Mouse (Mus musculus) cerebellum, adult 9-10 months (tissue): ENCODE data around the gene Rnh1.

Source experiments
- DNase-seq: peaks from one replicate; pipeline ENCODE4 v3.0.0; 2022

Gene Rnh1

DNA sequence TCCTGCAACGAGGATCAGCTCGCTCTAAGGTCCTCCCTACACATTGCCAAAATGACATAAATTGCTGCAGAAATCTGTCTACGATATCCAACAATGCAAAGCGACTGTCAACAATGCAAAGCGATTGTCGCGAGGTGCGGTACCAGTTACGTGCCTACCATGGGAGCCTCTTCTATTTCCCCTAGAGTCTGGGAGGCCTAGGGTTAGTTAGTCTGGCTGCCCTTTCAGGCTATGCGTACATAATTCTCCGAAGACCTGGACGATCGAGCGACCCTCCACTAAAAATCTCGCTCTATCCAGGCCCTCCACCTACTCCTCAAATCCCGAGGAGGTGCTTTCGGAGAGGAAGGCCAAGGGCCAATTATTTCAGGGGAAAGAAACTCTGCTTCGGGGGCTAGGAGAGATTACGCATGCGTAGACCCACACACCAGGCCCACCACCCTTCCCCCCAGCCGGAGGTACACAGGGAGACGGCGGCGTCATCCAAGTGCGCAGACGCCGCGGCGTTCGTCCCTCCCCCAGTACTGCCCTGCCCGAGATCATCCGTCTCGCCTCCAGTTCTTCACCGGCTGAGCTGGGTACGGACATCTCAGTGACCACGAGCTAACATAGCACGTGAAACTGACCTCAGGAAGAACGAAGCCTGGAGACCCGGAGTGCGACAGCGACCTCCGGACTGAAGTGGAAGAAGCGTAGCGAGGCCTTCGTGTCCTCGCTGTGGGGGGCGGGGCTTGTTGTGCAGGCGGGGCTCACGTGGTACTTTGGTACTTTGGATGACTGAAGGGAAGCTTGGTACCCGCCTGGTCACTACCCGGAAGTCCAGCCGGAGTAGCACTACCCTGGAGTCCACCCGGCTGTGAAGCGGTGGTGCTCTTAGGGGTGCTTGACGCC lies at the start of gene Rnh1:
TSS of gene Rnh1 (minus strand) at position 742 of the 891 bp plus-strand sequence.
- DNase-seq: peak; percentile 92

DNA sequence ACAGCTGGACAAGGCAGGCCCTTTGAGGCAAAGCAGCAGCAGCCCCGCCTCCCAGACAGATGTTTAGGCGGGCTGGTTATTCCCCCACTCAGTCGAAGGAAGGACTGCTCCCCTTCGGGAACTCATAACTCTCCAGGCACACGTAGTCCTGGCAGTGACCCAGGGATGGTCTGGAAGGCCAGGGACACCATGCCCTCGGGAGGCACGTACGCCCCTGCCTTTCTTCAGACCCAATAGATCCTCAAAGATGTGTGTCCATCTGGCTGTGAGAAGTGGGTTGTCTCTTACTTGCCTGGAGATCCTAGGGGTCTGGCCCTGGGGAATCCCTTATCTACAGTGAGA lies 49.4 kb upstream of the Rnh1 start:
- DNase-seq: no peak

DNA sequence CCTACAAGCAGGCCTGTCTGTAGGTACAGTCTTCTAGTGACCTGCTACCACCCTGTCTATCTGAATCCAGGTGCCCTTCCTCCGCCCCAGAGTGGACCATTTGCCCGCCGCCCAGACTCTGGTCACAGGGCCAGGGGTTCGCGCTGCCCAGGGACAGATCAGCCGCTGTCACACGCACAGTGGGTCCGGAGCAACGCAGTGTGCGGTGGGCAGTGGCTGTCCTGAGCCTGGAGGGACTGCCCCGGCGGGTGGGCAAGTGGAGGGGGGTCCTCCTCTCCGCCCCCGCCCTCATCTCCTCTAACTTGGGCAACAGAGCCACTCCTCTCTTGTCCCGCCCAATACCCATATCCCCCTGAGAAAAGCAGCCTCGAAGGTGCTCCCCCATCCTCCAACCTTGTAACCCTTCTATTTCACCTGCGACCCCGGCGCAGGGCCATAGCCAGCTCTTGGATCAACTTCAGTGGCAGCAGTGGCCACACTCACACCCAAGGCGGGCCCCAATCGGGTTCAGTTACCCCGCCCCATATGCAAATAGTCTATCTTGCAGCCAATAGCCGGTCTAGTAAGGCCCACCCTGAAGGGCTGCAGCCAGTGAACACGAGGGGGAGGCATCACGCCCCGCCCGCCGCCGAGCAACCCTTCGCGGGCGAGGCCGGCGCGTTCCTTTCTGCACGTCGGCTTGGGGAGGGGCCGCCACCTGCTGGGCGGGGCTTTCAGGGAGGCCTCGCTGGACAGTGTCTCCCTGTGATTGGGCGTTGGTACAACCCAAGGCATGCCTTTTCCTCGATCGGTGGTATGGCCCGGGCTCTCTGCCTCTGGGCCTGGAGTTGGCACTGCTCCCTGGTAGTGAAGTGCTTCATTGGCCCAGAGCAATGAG lies 48.8 kb upstream of the Rnh1 start:
- DNase-seq: peak; percentile 91

DNA sequence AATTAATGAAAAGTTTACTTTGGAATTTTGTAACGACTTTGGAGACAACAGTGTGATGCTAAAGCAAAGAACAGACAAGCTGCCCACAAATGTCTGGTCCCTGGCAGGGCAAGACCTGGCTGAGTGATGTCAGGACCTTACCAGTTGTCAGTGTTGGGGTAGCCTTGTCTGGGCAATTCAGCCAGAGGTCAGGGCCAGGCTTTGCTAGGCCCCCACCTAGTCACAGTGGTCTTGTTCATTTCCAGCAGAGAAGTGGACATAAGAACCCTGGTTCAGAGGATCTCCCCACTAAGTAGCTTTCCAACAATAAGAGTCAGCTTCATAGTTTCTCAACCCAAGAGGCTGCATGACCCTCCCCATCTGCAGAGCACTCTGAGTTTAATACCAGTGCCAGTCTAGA lies 47.7 kb upstream of the Rnh1 start:
- no peak for DNase-seq

DNA sequence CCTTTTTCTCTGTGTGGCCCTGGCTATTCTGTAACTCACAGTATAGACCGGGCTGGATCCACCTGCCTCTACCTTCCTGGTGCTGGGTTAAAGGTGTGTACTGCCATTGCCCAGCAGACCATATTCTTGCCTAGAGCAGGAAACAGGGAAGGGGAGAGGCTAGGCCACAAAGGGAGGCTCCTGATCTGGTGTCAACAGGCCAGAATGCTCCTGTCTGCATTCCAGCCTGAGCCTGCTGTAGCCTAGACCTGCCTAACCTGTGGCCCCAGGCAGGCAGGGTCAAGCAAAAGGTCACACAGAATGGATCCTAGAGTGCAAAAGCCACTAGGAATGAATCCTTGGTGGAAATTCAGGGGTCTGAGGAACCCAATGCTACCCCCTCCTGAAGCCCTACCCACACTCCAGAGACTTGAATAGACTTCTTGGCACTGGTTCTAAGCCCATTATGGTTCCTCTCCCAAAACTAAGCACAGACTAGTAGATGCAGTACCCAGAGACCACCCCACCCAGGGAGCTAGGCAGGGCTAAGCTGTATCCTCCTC lies 47.0 kb upstream of the Rnh1 start:
- peak; percentile 32 for DNase-seq

DNA sequence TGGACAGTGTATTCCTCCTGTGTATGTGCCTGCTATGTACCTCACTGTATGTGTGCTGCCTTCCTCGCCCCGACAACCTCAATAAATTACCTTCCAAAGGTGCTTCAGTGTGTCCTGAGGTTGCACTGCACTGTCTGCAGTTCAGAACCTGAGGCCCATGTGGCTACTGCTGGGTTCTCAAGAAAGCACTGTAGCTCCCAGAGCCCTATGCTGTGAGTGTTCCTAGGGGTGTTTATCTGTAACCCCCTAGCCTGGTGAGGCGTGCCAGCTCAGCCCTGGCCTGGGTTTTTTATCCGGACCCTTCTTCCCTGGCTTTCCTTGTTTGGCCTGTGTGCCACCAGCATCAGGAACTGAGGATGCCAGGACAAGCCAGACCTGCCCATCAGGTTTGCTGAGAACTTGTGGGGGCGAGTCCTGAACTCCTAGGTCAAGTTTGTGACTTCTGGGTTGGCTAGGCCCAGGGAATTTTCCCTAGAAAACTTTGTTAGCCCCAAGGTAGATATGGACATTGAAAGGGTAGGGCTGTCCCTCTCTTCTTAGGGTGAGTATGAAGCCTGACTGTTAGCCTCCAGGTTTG lies 46.0 kb upstream of the Rnh1 start:
- DNase-seq: no peak

DNA sequence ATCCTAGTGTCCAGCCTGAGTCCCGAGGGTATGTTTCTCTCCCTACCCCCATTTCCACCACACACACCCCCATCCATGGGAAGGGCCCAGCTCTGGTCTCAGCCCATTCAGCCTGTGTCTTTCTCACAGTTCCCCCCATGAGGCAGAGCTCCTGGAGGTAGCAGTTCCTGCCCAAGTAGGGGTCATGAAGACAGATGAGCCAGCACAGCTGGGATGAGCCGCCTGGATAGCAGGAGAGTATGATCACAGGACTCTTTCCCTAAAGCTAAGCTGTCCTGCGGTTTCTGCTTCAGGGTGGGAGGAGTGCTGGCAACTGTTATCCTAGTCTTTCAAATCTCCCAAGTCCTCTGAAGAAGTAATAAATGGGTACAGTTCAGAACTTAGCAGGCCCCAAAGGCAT lies 45.5 kb upstream of the Rnh1 start:
- no peak for DNase-seq

DNA sequence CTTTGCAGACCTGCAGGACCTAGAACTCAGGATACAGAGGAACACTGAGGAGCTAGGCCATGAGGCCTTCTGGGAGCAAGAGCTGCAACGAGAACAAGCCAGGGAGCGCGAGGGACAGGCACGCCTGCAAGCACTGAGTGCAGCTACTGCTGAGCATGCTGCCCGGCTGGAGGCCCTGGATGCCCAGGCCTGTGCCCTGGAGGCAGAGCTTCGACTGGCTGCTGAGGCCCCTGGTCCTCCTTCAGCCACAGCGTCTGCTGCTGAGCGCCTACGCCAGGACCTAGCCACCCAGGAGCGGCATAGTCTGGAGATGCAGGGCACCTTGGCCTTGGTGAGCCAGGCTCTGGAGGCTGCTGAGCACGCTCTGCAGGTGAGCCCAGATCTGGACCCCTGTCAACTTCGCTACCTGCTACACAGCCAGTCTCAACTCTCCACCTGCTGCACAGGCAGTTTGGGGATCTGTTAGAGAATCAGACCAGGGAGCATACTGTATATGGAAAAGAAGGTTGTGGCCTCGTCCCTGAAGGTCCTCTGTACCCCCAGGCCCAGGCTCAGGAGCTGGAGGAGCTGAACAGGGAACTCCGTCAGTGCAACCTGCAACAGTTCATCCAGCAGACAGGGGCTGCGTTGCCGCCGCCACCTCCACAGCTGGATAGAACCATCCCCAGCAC lies 44.8 kb upstream of the Rnh1 start:
- DNase-seq: no peak

DNA sequence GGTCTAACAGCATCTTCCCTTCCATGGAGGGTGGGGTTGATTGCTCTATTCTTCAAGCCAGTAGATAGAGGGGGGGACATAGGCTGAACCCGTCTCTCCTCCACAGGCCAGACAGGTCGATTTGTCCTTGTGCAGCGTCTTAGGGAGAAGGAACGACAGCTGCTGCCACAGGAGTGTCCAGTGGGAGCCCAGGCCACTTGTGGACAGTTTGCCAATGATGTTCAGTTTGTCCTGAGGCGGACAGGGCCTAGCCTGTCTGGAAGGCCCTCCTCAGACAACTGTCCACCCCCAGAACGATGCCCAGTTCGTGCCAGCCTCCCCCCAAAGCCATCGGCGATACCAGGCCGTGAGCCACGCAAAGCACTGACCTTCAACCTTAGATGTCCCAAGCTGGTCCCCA lies 44.2 kb upstream of the Rnh1 start:
- no peak for DNase-seq

DNA sequence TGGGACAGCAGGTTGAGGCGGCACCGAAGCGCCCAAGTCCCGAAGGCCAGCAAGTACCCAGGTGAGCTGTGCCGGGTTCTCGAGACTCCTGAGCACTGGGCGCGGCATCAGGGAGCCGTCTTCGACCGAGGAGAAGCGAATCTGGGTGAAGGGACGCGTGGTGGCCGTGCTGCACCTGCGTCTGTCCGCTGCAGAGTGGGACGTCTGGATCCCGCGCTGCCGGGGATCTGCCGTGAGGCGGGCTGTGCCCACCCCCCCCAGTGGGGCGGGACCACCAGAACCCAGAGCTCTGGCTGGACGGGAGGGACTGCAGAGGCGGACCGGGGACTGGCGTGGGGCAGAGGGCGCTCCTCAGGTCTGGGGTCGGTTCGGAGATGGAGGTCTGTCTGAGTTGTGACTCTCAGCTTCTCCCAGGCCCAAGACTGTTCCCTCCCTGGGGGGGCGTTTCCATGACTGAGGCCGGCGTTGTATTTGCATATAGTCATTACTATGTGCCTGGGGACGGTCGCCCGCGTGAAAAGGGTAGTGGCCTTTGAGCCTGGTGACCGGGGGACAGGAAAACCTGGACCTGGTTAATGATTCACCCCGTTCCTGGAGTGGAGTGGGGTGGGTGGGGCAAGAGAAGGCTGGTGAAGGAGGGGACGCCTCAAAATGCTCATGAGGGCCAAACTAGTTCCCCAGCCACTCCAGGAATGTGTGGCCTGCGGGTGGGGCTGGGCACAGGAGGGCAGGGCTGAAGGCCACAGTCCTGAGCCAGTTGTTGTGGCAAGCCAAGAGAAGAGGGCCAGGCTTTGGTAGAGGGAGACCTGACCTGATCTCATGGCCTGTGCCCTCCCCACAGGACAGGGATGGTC lies 43.5 kb upstream of the Rnh1 start:
- peak; percentile 40 for DNase-seq

DNA sequence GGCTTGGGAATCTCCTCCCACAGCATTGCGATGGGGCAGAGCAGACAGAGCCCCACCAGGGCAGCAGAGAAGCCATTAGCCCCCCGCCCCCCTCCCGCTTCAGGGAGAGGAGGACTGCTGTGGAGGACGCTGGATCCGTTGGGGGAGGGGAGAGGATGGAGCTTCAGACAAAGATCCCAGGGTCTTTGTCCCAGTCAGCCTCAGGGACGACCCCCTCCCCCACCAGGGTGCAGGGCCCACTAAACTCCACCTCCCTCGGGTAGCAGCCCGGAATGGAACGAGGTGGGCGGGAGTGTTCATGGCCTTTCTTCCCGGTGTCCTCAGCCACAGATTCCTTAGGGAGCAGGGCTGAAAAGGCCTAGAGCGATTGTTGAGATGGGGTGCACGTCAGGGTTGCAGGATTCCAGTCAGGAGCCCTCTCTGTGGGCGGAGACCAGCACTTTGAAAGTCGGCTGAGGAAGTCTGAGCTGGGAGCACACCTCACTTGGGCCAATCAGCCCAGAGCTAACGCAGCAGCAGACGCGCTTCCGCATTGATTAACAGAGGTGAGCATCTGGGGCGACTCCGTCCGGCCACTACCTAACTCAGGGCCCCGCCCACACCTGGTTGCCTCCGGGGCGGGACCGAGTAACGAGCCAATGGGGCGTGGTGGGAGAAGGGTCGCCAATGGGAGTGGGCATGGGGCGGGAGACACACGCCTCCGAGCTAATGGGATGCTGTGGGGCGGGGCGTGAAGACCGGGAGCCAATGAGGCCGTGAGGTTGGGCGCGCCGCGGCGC lies 42.6 kb upstream of the Rnh1 start, which contains the start of gene Rassf7:
TSS of gene Rassf7 (plus strand) at position 760 of the 779 bp plus-strand sequence.
- peak; percentile 91 for DNase-seq

DNA sequence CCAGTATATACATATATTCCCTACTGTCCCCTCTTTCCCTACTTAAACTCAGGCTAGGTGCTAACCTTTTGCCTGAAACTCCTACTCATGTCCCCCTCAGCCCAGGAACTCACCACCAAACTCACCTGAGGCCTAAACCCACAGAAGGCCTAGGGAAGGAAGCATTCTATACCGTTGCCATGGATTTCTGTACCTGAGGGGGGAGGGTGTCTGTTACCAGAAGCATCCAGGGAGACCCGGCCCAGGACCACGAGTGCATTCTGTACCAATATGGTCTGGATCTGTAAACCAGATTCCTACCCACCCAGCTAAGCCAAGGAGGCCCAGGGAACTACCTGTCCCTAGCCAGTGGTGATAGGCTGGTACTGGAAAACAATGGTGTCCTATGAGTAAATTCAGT lies 41.7 kb upstream of the Rnh1 start:
- DNase-seq: peak; percentile 11

DNA sequence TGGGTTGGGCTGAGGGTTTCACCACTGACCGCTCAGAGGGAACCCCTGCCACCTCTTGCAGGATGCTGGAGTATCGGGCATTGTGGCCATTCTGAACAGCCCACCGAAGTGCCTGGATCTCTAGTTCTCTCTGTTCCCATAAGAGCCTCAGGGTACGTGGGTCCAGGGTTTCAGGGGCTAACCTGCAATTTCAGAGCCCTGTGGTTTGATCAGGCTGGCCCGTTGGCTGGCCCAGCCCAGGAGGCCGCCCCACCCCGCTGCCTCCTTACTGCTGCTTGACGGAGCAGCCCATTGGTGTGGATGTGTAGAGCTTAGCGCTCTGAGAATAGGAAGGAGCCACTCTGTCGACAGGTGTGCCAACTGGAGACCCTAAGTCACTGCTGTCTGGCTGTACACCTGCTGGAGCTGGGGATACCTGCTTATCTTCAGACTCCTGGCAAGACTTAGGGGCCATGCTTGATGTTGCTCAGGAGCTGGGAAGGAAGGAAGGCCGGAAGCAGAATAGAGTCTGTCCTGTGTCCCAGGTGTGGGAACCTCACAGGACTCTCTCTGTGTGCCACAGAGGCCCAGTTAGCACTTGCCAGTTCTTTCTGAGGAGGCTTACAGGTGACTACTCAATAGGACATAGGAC lies 41.1 kb upstream of the Rnh1 start, which contains the start of gene Lmntd2:
TSS of gene Lmntd2 (minus strand) at position 476 of the 631 bp plus-strand sequence.
- DNase-seq: peak; percentile 15

DNA sequence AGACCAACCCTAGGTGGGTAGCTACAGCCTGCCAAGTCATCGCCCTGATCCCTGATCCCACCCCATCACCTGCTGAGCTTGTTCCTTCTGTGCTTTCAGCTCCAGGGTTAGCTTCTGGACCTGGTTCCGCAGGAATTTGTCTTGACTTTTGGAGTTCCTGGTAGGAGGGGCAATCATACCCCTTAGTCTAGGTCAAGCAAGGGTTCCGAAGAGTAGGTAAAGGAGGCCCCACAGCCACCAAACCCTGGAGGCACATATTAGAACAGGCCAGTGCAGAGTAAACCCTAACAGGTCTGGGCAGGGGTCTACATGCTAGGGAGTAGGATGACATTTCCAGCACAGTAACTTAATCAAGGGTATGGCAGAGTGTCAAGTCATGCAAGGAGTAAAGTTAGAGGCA lies 40.5 kb upstream of the Rnh1 start:
- no peak for DNase-seq

DNA sequence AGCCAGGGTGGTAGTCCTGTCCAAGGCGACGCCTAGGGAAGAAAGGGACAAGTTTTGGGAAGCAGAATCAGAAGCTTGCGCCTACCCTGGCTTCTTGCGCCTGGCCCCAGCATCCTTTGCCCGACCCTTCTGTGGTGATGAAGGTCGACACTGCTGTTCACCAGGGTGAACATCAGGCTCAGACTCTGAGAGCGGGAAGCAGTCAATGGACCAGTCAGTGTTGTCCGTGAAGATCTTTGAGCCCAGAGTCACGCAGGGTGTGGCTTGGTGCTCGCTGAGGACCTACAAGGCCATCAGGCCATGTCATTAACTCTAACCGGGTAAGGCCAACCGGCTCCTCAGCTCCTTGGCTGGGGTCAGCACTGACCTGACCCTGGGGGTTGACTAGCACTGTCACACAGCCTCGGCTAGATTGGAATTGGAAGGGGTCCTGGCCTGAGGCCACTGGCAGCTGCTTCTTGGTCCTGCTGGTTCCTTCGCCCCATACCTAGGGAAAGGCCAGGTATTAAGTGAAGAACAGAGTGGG lies 38.0 kb upstream of the Rnh1 start:
- no peak for DNase-seq

DNA sequence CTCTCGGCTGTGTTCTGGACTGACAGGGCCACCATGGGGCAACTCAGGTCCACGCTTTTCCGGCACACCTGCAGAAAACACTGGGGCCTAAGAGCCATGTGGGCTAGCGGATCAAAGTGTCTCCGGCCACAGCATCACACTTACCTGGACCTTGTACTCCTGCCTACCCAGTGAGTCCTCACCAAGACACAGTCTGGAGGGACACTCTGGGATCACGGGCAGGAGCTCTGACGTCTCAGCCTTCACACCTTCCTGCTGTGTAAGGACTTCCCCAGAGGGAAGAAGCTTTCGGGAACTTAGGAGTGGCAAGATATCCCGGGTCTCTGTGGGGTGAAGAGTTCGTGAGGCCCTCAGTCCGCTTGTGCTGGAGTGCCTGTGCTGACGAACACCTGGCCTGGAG lies 37.5 kb upstream of the Rnh1 start:
- no peak for DNase-seq

DNA sequence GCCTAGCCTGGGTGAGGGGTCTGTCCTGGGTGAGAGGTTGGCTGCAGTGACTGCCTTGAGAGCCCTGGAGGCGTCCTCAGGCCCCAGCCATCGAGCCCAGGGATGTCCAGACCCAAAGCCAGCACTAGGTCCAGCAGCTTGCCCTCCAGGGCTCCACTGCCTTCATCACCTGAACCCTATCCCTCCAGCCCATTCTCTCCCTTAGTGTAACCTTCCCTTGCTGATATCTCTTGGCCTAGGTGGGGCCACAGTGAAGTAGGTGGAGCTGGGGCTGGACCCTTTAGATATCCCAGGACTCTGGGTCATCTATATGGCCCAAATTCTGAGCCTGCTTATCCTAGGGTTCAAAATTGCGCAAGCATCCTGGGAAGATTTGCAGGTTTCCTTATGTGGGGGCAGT lies 36.9 kb upstream of the Rnh1 start:
- DNase-seq: no peak

DNA sequence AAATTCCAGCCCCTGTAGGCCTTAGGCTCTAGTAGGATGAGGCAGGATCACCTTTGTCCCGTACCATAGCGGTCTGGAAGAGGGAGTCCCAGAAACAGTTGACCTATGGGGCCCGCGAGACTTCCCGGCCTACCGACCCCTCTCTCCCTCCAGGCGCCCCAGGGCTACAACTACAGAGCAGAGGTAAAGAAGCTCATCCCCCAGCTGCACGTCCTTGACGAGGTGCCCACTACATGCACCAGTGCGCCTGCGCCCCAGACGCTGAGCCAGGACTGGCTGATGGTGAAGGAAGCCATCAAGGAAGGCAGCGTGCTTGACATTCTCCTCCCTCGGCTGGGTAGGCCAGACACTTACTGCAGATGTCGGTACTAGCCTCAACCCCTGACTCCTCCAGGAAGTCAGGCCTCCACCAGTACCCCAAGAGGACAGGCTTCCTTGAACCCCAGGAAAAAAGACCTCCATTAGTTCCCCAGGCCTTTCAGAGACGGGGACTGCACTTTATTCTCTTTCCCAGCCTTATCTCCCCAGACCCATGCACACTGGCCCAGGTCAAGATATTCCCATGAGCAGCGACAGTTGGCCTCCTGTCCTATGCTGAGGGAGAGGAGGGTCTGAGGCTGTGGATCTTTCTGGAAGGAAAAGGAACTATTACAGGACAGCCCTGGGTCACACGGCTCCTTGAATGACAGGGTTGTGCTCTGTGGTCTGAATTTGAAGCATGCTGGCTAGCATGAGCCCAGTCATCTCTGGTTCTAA lies 33.7 kb upstream of the Rnh1 start:
- DNase-seq: no peak

DNA sequence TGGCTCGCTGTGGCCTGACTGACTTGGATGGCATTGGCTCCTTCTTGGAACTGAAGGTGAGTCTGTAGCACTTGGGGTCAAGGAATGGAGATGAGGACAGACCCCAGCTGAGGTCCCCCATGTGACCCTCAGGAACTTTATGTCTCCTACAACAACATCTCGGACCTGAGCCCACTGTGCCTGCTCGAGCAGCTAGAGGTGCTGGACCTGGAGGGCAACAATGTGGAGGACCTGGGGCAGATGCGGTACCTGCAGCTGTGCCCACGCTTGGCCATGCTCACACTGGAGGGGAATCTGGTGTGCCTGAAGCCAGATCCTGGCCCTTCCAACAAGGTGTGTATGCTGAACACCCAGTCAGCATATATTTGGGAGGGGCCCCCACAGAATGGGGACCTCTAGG lies 32.8 kb upstream of the Rnh1 start:
- no peak for DNase-seq
